Mouse (Mus musculus) forebrain, embryonic 14.5 days (tissue): ENCODE data around the gene Gm20388. TPM values are rescaled to one million over a fixed set of nuclear protein-coding genes. Genes with fewer than 3 reads are reported as not detected.
A peak's percentile ranks its signal among the peaks of the same experiment; 100 is the strongest.

ENCODE experiments used
- ATAC-seq: fragments of 200-750 bp; cut with Nextera tagmentation; 2 replicates; pipeline ENCODE4 v1.8.0; 2017; ENCODE audit warnings: mild to moderate bottlenecking, moderate library complexity
- DNase-seq: peaks from one replicate; pipeline ENCODE4 v3.0.0-alpha.2; 2015; ENCODE audit warnings: low spot score
- H3K27ac ChIP-seq: fragments of 300-500 bp; sonication (generic); 2 replicates; pipeline ENCODE4 v1.5.1; 2014; ENCODE audit warnings: low read depth, mild to moderate bottlenecking, control low read depth, low read length, moderate library complexity
- H3K27me3 ChIP-seq: fragments of 300-500 bp; sonication (generic); replicated peaks from 2 replicates; pipeline ENCODE4 v1.6.1; 2014; ENCODE audit warnings: low read length, control low read depth, mixed read lengths; ENCODE audit not compliant: control insufficient read depth, insufficient read depth
- H3K36me3 ChIP-seq: fragments of 300-500 bp; sonication (generic); 2 replicates; pipeline ENCODE4 v1.6.1; 2014; ENCODE audit warnings: low read length, control low read depth; ENCODE audit not compliant: control insufficient read depth, insufficient read depth
- H3K4me1 ChIP-seq: fragments of 300-500 bp; sonication (generic); 2 replicates; pipeline ENCODE4 v1.6.1; 2014; ENCODE audit warnings: antibody characterized with exemption, low read length, control low read depth; ENCODE audit not compliant: control insufficient read depth, insufficient read depth
- H3K4me2 ChIP-seq: fragments of 300-500 bp; sonication (generic); 2 replicates; pipeline ENCODE4 v1.6.1; 2014; ENCODE audit warnings: mild to moderate bottlenecking, control low read depth, low read length
- H3K4me3 ChIP-seq: fragments of 300-500 bp; sonication (generic); 2 replicates; pipeline ENCODE4 v1.5.1; 2014; ENCODE audit warnings: low read depth, low read length, control low read depth
- H3K9ac ChIP-seq: fragments of 300-500 bp; sonication (generic); 2 replicates; pipeline ENCODE4 v1.6.1; 2014; ENCODE audit warnings: mild to moderate bottlenecking, low read length, control low read depth, moderate library complexity
- H3K9me3 ChIP-seq: fragments of 300-500 bp; sonication (generic); replicated peaks from 2 replicates; pipeline ENCODE4 v1.6.1; 2016; ENCODE audit warnings: low read length, control low read depth, mixed read lengths; ENCODE audit not compliant: control insufficient read depth
- WGBS: fragments of 180-500 bp; shearing (Covaris S2); extraction: QIAGEN DNeasy Blood & Tissue Kit; methylation state at CpG from one replicate; pipeline ENCODE4 v1.1.7; 2014; 5-methylcytosine and 5-hydroxymethylcytosine counted together
- polyA plus RNA-seq: library from polyadenylated mRNA; unstranded; fragments of >200 nt; fragmentation: Nextera tagmentation; extraction: Ambion mirVana; gene quantifications from 2 replicates; pipeline ENCODE4 v1.2.1, GENCODE M21; 2014

Gene Gm20388
- polyA plus RNA-seq, 1 experiment from 2014 or later = 7.4 TPM

- Histone ChIP-seq H3K9me3 (no peaks in the 10 kb centered on the region), H3K4me2 (no peak overlapping the region), H3K9ac (no peak overlapping the region), H3K27ac (no peak overlapping the region), H3K27me3 (peaks cover 6% of the 10 kb centered on the region; the same call in 1 of the 2 replicates), H3K4me3 (no peak overlapping the region), H3K4me1 (peaks cover 5% of the 10 kb centered on the region), H3K36me3 (no peaks in the 10 kb centered on the region)
- ATAC-seq = peak; percentile 75
- peak; percentile 49 for DNase-seq
- 14% methylated on average over 11 of the region's 11 CpGs for WGBS
Observed at GRCm38 (mm10) chr8:122350309-122351089, 2439.9 kb downstream of the Gm20388 start.

DNA sequence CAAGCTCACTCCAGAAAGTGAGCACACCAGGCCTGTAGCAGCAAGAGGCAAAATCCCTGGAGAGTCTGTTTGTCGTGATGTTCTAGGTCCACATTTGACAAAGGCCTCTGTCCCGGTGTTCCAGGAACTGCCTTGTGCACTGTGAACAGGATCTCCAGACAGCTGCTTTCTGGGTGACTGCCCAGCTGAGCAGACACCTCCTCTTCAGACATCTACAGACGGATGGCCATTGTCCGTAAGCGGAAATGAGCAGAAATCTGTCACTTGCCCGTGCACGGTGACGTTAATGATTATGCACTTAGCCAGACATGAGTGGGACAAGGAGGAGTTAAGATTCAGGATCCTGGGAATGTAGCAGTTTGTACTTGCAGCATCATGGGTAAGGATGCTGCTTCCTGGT, 2443.5 kb downstream of the Gm20388 start:
- no peak for ATAC-seq
- Histone ChIP-seq H3K9me3 (no peaks in the 10 kb centered on the region), H3K4me3 (no peak overlapping the region), H3K4me2 (no peak overlapping the region), H3K27me3 (peaks cover 6% of the 10 kb centered on the region; the same call in 1 of the 2 replicates), H3K27ac (no peak overlapping the region), H3K9ac (no peak overlapping the region), H3K4me1 (peaks cover 5% of the 10 kb centered on the region), H3K36me3 (no peaks in the 10 kb centered on the region)
- DNase-seq = no peak
- 86% methylated on average over 8 of the region's 8 CpGs for WGBS

DNA sequence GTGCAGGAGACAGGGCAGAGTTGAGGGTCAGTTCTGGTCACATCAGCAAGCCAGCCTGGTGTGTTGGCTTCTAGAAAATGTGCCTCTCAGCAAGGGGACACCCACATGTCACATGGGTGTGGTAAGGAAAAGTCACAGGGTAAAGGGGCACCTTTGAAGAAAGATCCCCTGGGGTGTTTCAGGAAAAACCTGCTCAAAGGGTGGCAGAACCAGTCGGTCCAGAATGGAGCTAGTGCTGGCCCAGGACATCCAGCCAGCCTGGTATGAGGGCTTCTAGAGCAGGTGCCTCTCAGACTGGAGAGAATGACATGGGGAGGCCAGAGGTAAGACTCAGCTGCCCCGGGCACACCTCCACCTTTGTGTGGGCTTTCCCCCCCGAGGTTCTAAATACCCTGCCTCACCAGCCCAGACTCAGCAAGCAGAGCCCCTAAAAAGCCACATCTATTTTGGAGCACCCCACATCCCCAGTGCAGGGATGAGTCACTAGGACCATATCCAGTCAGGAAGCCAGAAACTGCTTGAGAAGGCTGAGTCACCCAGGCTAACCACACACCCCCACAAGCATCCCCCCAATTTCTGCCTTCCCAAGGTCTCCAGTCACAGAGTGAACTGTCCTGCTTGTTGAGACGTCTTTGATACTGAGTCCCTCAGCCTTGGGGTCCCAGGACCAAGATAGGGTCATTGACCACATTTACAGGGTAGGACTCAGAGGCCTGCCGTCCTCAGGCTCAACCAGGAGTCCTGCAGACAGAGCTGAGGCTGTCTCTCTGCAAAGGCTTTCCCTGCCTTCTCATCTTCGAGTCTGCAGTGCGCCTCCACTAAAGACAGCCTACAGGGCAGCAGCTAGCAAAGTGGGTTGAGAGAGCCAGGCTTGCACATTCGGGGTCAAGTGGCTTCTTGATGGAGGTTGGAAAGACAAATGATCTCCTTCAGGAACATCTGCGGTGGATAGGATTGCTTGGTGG, 2445.3 kb downstream of the Gm20388 start:
- Histone ChIP-seq H3K4me2 (no peak overlapping the region), H3K9me3 (no peaks in the 10 kb centered on the region), H3K36me3 (no peaks in the 10 kb centered on the region), H3K4me3 (no peak overlapping the region), H3K9ac (no peak overlapping the region), H3K27me3 (peaks cover 6% of the 10 kb centered on the region; the same call in 1 of the 2 replicates), H3K27ac (no peak overlapping the region), H3K4me1 (no peaks in the 10 kb centered on the region; the same call in 1 of the 2 replicates)
- DNase-seq = no peak
- ATAC-seq = no peak
- WGBS = 77% methylated on average over 9 of the region's 9 CpGs

DNA sequence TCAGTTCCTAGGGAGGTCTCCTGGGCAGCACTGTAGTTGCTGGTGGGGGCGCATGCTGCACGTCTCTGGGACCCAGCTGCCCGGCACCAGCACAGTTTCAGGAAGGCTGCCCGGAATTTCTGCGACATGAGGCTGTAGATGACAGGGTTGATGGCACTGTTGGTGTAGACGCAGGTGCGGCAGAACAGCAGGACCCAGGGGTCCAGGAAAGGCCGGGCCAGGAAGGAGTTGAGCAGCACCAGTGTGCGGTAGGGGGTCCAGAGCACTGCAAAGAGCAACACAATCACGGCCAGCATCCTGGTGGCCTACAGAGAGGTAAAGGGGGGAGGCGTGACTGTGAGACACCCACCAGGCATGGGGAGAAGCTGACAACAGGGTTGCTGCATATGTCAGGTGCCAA, 2446.6 kb downstream of the Gm20388 start:
- DNase-seq (no peak), ATAC-seq (no peak)
- WGBS = 64% methylated on average over 11 of the region's 11 CpGs

GRCm38 (mm10) chr8:122357641-122358040, 2447.0 kb downstream of the Gm20388 start:
- peaks cover 3% of the 10 kb centered on the region; the same call in 1 of the 2 replicates for H3K27me3 ChIP-seq
- no peaks in the 10 kb centered on the region for H3K9me3 ChIP-seq
- no peaks in the 10 kb centered on the region for H3K4me1 ChIP-seq
- no peak overlapping the region for H3K4me2 ChIP-seq
- ATAC-seq = no peak
- WGBS = 77% methylated on average over 5 of the region's 5 CpGs
- no peak overlapping the region for H3K9ac ChIP-seq
- no peak overlapping the region for H3K27ac ChIP-seq
- no peak for DNase-seq
- H3K36me3 ChIP-seq = no peaks in the 10 kb centered on the region
- H3K4me3 ChIP-seq = no peak overlapping the region

More for the DNA sequence above, 2446.6 kb downstream of the Gm20388 start:
- no peak overlapping the region for H3K4me2 ChIP-seq
- no peaks in the 10 kb centered on the region for H3K9me3 ChIP-seq
- peaks cover 3% of the 10 kb centered on the region; the same call in 1 of the 2 replicates for H3K27me3 ChIP-seq
- H3K36me3 ChIP-seq = no peaks in the 10 kb centered on the region
- H3K4me3 ChIP-seq = no peak overlapping the region
- no peak overlapping the region for H3K27ac ChIP-seq
- no peaks in the 10 kb centered on the region for H3K4me1 ChIP-seq
- H3K9ac ChIP-seq = no peak overlapping the region

- Histone ChIP-seq H3K36me3 (no peaks in the 10 kb centered on the region), H3K9me3 (no peaks in the 10 kb centered on the region), H3K9ac (no peak overlapping the region), H3K27ac (no peak overlapping the region), H3K27me3 (0 out of 2 replicates have a peak, but pooled peaks cover 3% of the 10 kb centered on the region), H3K4me1 (no peaks in the 10 kb centered on the region), H3K4me2 (no peak overlapping the region), H3K4me3 (no peak overlapping the region)
- ATAC-seq = no peak
- WGBS = 83% methylated on average over 15 of the region's 15 CpGs
- no peak for DNase-seq
Observed at GRCm38 (mm10) chr8:122359111-122359775, 2448.6 kb downstream of the Gm20388 start.

DNA sequence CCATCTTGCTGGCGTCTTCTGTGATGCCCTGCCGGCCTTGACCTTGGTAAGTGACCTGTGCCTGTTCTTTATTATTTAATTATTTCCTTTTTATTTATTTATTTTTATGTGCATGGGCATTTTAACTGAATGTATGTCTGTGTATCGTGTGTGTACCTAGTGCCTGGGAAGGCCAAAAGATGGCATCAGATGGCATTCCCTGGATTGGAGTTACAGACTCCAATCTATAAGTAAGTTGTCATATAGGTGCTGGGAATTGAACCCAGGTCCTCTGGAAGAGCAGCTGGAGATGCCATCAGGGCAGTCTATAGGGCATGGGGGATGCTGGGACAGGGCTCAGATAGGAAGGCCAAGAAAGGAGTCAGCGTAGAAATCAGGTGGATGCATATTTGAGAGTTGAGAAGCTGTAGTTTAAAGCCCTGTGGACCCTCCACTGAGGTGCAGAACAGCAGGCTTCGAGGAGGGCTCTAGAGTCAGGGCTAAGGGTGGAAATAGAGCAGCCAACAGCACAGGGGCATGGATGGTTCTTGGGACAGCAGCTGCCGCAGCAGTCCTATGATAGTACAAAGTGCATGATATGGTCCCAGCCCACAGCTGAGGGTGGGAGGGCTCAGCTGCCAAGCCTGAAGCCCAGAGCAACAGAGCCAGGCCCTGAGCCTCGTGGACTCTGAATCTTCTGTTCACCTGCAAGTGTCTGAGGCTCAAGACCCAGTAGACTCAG, 2450.2 kb downstream of the Gm20388 start, which contains the start of gene Trhr2:
Gene Trhr2, minus strand, starts transcription at position 51 of the 721 bp plus-strand sequence.
- H3K27ac ChIP-seq = no peak within 1 kb of the TSS
- no peak within 1 kb of the TSS for H3K4me2 ChIP-seq
- H3K9me3 ChIP-seq = no peaks in the 10 kb centered on the region
- no peak within 1 kb of the TSS for H3K9ac ChIP-seq
- DNase-seq (no peak), ATAC-seq (no peak)
- no peaks in the 10 kb centered on the region for H3K27me3 ChIP-seq
- H3K4me3 ChIP-seq = no peak within 1 kb of the TSS
- no peaks in the 10 kb centered on the region for H3K36me3 ChIP-seq
- 76% methylated on average over 7 of the region's 7 CpGs for WGBS
- no peaks in the 10 kb centered on the region for H3K4me1 ChIP-seq

DNA sequence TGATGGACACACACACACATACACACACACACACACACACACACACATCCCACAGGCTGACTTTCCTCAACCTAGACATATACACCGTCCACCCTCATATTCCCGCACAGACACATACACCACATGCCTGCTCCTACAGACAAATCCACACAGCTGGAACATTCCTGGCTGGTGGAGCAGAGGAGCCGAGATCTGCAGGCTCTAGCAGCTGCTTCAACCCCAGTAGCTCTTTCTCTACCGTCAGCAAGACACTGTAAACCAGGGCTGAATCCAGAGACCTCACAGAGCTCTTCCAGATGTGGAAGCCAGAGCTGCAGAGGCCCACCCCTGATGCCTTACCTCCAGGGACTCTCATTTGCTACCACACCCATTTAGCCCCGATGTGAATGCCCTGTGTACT, 2451.6 kb downstream of the Gm20388 start:
- Histone ChIP-seq H3K36me3 (no peaks in the 10 kb centered on the region), H3K9me3 (no peaks in the 10 kb centered on the region), H3K4me1 (no peaks in the 10 kb centered on the region), H3K9ac (no peak overlapping the region), H3K27me3 (no peaks in the 10 kb centered on the region), H3K4me2 (no peak overlapping the region), H3K27ac (no peak overlapping the region), H3K4me3 (no peak overlapping the region)
- no peak for DNase-seq
- WGBS = 47% methylated on average over 5 of the region's 5 CpGs
- ATAC-seq = no peak
